Mouse (Mus musculus) small intestine, adult 2 months (tissue): ENCODE measurements around the gene Spaca5. TPM values are rescaled to one million over a fixed set of nuclear protein-coding genes. Genes with fewer than 3 reads are reported as not detected.

Experiments
- H3K27ac ChIP-seq: fragments of 200-500 bp; 2 replicates; pipeline ENCODE4 v1.5.1; 2012; ENCODE audit warnings: low read depth, low read length, control low read depth, inconsistent platforms; ENCODE audit not compliant: insufficient read depth
- H3K27me3 ChIP-seq: fragments of 200-500 bp; 2 replicates; pipeline ENCODE4 v1.6.1; 2012; ENCODE audit warnings: mild to moderate bottlenecking, moderate library complexity, low read length, inconsistent platforms; ENCODE audit not compliant: control insufficient read depth, insufficient read depth
- H3K36me3 ChIP-seq: fragments of 200-500 bp; 2 replicates; pipeline ENCODE4 v1.6.1; 2012; ENCODE audit warnings: mild to moderate bottlenecking, low read length, control low read depth, inconsistent platforms; ENCODE audit not compliant: control insufficient read depth, insufficient read depth
- H3K4me1 ChIP-seq: fragments of 200-500 bp; 2 replicates; pipeline ENCODE4 v1.6.1; 2012; ENCODE audit warnings: low read length, inconsistent platforms, mixed read lengths; ENCODE audit not compliant: control insufficient read depth, insufficient read depth, insufficient read length
- H3K4me3 ChIP-seq: fragments of 200-500 bp; 2 replicates; pipeline ENCODE4 v1.5.1; 2012; ENCODE audit warnings: low read depth, mild to moderate bottlenecking, control low read depth, inconsistent platforms, low read length, moderate library complexity
- CTCF ChIP-seq: fragments of 200-500 bp; IDR thresholded peaks from 2 replicates; pipeline ENCODE4 v1.5.1; 2012; ENCODE audit warnings: low read depth, mild to moderate bottlenecking, control low read depth, inconsistent platforms, low read length, moderate library complexity, mixed read lengths; ENCODE audit not compliant: insufficient replicate concordance, insufficient read length; ENCODE audit errors: extremely low read depth
- POLR2A ChIP-seq: fragments of 200-500 bp; IDR thresholded peaks from 2 replicates; pipeline ENCODE4 v1.6.1; 2012; ENCODE audit warnings: low read depth, mild to moderate bottlenecking, control low read depth, inconsistent platforms, low read length, moderate library complexity
- WGBS: fragments of 180-500 bp; shearing (Covaris S2); methylation state at CpG from one replicate; pipeline ENCODE4 v1.1.7; 2018; 5-methylcytosine and 5-hydroxymethylcytosine counted together
- polyA plus RNA-seq: library from polyadenylated mRNA; depleted of rRNA; stranded (reverse); fragments of >200 nt; gene quantifications from 2 replicates; pipeline ENCODE4 v1.2.3, GENCODE M21; 2012; rRNA removed

Gene Spaca5
- polyA plus RNA-seq, 1 experiment: not detected

- no peaks in the 10 kb centered on the region for H3K4me1 ChIP-seq
- no peak within 1 kb of the TSS for H3K4me3 ChIP-seq
- no peak within 1 kb of the TSS for H3K27ac ChIP-seq
- H3K27me3 ChIP-seq: no peaks in the 10 kb centered on the region
- WGBS: 79% methylated on average over 4 of the region's 4 CpGs
- no peaks in the 10 kb centered on the region for H3K36me3 ChIP-seq
- TF ChIP-seq POLR2A (no peak), CTCF (no peak)
Measured at GRCm38 (mm10) chrX:21115520-21115919, 47.3 kb downstream of the Spaca5 start, which contains the start of gene Ssxa1. TSS of gene Ssxa1 (plus strand) at chrX:21115820.

Other genes with a start within 250 kb of the Spaca5 start
- gene Timp1, start 198.2 kb upstream of the Spaca5 start, polyA plus RNA-seq: 1.3 and 6.9 TPM in 2 replicates
- gene Syn1, start 147.4 kb upstream of the Spaca5 start, polyA plus RNA-seq: 1.3 and 1.6 TPM in 2 replicates
- 8.8 and 10.5 TPM in 2 replicates for gene Cfp, start 136.9 kb upstream of the Spaca5 start, polyA plus RNA-seq
- 2.5 and 4.1 TPM in 2 replicates for gene Elk1, start 117.8 kb upstream of the Spaca5 start, polyA plus RNA-seq
- 3.5 and 7.4 TPM in 2 replicates for gene Uxt, start 106.4 kb upstream of the Spaca5 start, polyA plus RNA-seq
- 0.41 and 0.79 TPM in 2 replicates for gene Zfp182, start 6.1 kb upstream of the Spaca5 start, polyA plus RNA-seq
- 0.03 TPM in 1 of 2 replicates, not detected in the other for gene Zfp300, start 21.1 kb downstream of the Spaca5 start, polyA plus RNA-seq
- gene Ssxa1, start 47.4 kb downstream of the Spaca5 start, polyA plus RNA-seq: not detected in 2 replicates
- gene Gm21876, start 107.2 kb downstream of the Spaca5 start, polyA plus RNA-seq: not detected in 2 replicates